Mouse (Mus musculus): ENCODE measurements around the gene Gm42669. TPM values are rescaled to one million over a fixed set of nuclear protein-coding genes. Genes with fewer than 3 reads are reported as not detected.

Gm42669 gene
- polyA plus RNA-seq (2015; fragmentation: Nextera tagmentation; extraction: Ambion mirVana) = 0.08 and 0.29 TPM in 2 replicates

DNA sequence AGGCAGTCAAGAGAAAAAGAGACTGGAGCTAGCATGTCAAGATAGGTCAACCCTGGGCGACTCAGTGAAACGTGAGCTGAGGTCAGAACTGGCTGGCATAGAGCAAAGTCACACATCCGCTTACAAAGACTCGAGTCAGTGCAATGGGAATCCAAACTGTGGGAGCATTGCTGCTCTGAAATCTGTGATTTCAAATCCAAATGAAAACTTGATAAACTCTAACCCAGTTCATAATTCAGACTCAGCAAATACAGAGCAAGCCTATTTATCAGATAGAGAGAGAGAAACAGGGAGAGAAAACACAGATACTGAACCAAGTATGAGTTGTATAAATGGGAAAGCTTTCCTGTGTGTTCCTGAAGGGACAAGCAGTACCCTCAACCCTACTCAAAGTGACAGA lies at the start of gene Gm42669:
Gm42669 (plus strand) TSS at position 301 of the 400 bp plus-strand sequence.
- no peak within 1 kb of the TSS for H3K4me3 ChIP-seq
- H3K9me3 ChIP-seq = no peaks in the 10 kb centered on the region
- no peak within 1 kb of the TSS for H3K4me2 ChIP-seq
- H3K27me3 ChIP-seq (replicated peaks) = no peaks in the 10 kb centered on the region
- no peak within 1 kb of the TSS for H3K27ac ChIP-seq (replicated peaks)
- H3K9ac ChIP-seq = no peak within 1 kb of the TSS
- H3K4me1 ChIP-seq = no peaks in the 10 kb centered on the region
- peaks cover 29% of the 10 kb centered on the region for H3K36me3 ChIP-seq
- 68% methylated on average over 4 of the region's 4 CpGs for WGBS
- ATAC-seq (ENCODE audit: extremely low read depth, insufficient number of reproducible peaks, low FRiP score, low TSS enrichment) = no peak

GRCm38 (mm10) chr5:107462147-107463076 lies 45.0 kb upstream of the Gm42669 start:
- no peak overlapping the region for H3K4me2 ChIP-seq
- H3K4me3 ChIP-seq = no peak overlapping the region
- no peak for ATAC-seq (ENCODE audit: extremely low read depth, insufficient number of reproducible peaks, low FRiP score, low TSS enrichment)
- no peaks in the 10 kb centered on the region for H3K9me3 ChIP-seq
- no peaks in the 10 kb centered on the region; the same call in 1 of the 2 replicates for H3K36me3 ChIP-seq
- peaks cover 16% of the 10 kb centered on the region for H3K4me1 ChIP-seq
- 78% methylated on average over 4 of the region's 4 CpGs for WGBS
- no peak overlapping the region for H3K27ac ChIP-seq (replicated peaks)
- no peak overlapping the region for H3K9ac ChIP-seq
- no peaks in the 10 kb centered on the region for H3K27me3 ChIP-seq (replicated peaks)

GRCm38 (mm10) chr5:107466501-107466900 lies 40.9 kb upstream of the Gm42669 start:
- WGBS = 17% methylated on average over 5 of the region's 5 CpGs
- ATAC-seq (ENCODE audit: extremely low read depth, insufficient number of reproducible peaks, low FRiP score, low TSS enrichment) = no peak
- H3K4me1 ChIP-seq = peaks cover 27% of the 10 kb centered on the region
- peak overlapping the region; percentile 20; the same call in 1 of the 2 replicates for H3K4me2 ChIP-seq
- H3K9ac ChIP-seq = no peak overlapping the region
- H3K27me3 ChIP-seq (replicated peaks) = no peaks in the 10 kb centered on the region
- no peaks in the 10 kb centered on the region for H3K9me3 ChIP-seq
- peaks cover 10% of the 10 kb centered on the region for H3K36me3 ChIP-seq
- no peak overlapping the region for H3K4me3 ChIP-seq
- peak overlapping the region; percentile 75 for H3K27ac ChIP-seq (replicated peaks)

DNA sequence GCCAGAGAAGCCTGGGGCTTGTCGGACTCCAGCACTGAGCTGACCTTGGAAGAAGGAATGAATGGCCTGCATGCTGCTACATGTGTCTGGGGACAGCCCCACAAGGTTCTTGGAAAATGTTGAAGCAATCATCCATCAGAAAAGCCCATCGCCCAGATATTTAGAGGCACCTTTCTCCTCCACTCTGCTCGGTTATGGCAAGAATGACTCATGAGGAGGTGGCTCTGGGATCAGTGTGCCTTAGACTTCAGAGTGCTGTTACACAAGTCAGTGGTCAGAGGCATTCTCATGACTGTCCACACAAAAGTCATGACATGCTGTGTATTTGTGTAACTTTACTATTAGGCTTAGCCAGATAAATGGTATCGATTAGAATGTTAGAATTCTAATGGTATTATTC lies 40.3 kb upstream of the Gm42669 start:
- H3K9me3 ChIP-seq = no peaks in the 10 kb centered on the region
- H3K27ac ChIP-seq (replicated peaks) = peak overlapping the region; percentile 75
- ATAC-seq (ENCODE audit: extremely low read depth, insufficient number of reproducible peaks, low FRiP score, low TSS enrichment) = no peak
- peak overlapping the region; percentile 20; the same call in 1 of the 2 replicates for H3K4me2 ChIP-seq
- H3K4me3 ChIP-seq = no peak overlapping the region
- H3K4me1 ChIP-seq = peaks cover 27% of the 10 kb centered on the region
- WGBS = 53% methylated on average over 4 of the region's 4 CpGs
- H3K9ac ChIP-seq = no peak overlapping the region
- peaks cover 10% of the 10 kb centered on the region for H3K36me3 ChIP-seq
- H3K27me3 ChIP-seq (replicated peaks) = no peaks in the 10 kb centered on the region

DNA sequence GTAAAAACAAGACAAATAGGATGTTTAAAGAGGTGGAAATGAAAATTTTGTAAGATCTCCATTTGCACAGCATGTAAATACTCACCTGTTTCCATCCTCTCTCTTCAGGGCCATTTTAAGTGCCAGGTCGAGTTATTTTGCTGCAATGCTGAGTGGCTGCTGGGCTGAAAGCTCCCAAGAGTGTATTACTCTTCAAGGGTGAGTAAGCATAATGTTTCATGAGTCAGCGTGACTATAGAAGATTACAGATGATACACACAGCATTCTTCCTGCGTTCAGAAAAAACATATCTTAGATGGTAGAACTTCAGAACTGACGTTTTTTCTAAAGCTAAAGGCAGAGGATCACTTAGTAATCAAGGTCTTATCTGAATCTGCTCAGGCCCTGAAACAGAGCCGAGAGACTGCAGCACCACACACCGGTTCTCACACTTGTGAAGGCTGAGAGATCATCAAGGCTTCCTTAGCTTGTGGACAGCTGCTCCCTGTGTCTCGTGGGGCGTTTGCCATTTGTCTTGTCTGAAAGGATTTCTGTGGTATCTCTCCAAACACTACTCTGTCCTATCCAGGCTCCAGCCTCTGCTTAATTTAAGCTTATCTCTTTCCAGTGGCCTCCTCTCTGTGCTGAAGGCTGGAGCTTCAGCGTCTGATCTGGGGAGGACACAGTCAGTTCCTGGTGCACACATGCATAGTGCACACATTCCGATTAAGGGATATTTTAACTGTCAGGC lies 36.7 kb upstream of the Gm42669 start:
- Histone ChIP-seq H3K27me3 (replicated peaks) (no peaks in the 10 kb centered on the region), H3K9me3 (no peaks in the 10 kb centered on the region), H3K4me2 (peak overlapping the region; percentile 26; the same call in 1 of the 2 replicates), H3K27ac (replicated peaks) (peak overlapping the region; percentile 61), H3K36me3 (peaks cover 24% of the 10 kb centered on the region), H3K4me1 (peaks cover 27% of the 10 kb centered on the region), H3K9ac (no peak overlapping the region), H3K4me3 (no peak overlapping the region)
- WGBS = 31% methylated on average over 10 of the region's 10 CpGs
- ATAC-seq (ENCODE audit: extremely low read depth, insufficient number of reproducible peaks, low FRiP score, low TSS enrichment) = peak; percentile 73

GRCm38 (mm10) chr5:107480194-107480593 lies 27.2 kb upstream of the Gm42669 start:
- ATAC-seq (ENCODE audit: extremely low read depth, insufficient number of reproducible peaks, low FRiP score, low TSS enrichment) = no peak

GRCm38 (mm10) chr5:107488996-107489395 lies 18.4 kb upstream of the Gm42669 start:
- ATAC-seq (ENCODE audit: extremely low read depth, insufficient number of reproducible peaks, low FRiP score, low TSS enrichment) = no peak
- no peaks in the 10 kb centered on the region for H3K27me3 ChIP-seq (replicated peaks)
- peaks cover 9% of the 10 kb centered on the region for H3K4me1 ChIP-seq
- 55% methylated on average over 4 of the region's 4 CpGs for WGBS
- no peak overlapping the region for H3K4me3 ChIP-seq
- peaks cover 16% of the 10 kb centered on the region for H3K36me3 ChIP-seq
- H3K27ac ChIP-seq (replicated peaks) = 0 out of 2 replicates have a peak overlapping the region, but pooled peaks have one; percentile 12
- no peak overlapping the region for H3K9ac ChIP-seq
- no peaks in the 10 kb centered on the region for H3K9me3 ChIP-seq
- no peak overlapping the region for H3K4me2 ChIP-seq

More at GRCm38 (mm10) chr5:107480194-107480593, 27.2 kb upstream of the Gm42669 start:
- no peaks in the 10 kb centered on the region for H3K27me3 ChIP-seq (replicated peaks)
- no peak overlapping the region for H3K27ac ChIP-seq (replicated peaks)
- no peak overlapping the region for H3K9ac ChIP-seq
- H3K4me2 ChIP-seq = no peak overlapping the region
- H3K4me1 ChIP-seq = peaks cover 4% of the 10 kb centered on the region; the same call in 1 of the 2 replicates
- peaks cover 6% of the 10 kb centered on the region for H3K36me3 ChIP-seq
- 68% methylated on average over 2 of the region's 2 CpGs for WGBS
- H3K4me3 ChIP-seq = no peak overlapping the region
- H3K9me3 ChIP-seq = no peaks in the 10 kb centered on the region

DNA sequence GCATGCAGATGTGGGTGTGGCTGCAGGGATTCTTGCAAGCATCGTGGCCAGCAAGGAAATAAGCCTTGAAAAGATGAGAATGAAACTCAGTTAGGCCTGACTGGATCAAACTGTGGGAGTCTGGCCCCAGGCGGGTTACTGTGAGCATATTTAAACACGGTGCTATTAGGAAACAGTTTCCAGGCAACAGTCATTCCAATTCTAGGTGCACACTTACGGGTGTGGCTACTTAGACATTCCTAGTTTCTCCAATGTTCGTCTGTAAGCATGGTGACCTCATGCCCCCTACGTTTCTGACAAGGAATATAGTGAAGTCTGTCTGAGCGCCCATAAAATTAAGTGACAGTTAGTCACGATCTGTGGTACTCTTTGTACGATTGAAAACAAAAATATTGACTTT lies 16.4 kb upstream of the Gm42669 start:
- ATAC-seq (ENCODE audit: extremely low read depth, insufficient number of reproducible peaks, low FRiP score, low TSS enrichment) = no peak
- H3K9me3 ChIP-seq = peaks cover 3% of the 10 kb centered on the region; the same call in 1 of the 2 replicates
- no peaks in the 10 kb centered on the region for H3K27me3 ChIP-seq (replicated peaks)
- no peak overlapping the region for H3K27ac ChIP-seq (replicated peaks)
- peaks cover 9% of the 10 kb centered on the region for H3K4me1 ChIP-seq
- H3K36me3 ChIP-seq = peaks cover 21% of the 10 kb centered on the region
- no peak overlapping the region for H3K4me3 ChIP-seq
- no peak overlapping the region for H3K9ac ChIP-seq
- no peak overlapping the region for H3K4me2 ChIP-seq
- WGBS = 77% methylated on average over 9 of the region's 9 CpGs

DNA sequence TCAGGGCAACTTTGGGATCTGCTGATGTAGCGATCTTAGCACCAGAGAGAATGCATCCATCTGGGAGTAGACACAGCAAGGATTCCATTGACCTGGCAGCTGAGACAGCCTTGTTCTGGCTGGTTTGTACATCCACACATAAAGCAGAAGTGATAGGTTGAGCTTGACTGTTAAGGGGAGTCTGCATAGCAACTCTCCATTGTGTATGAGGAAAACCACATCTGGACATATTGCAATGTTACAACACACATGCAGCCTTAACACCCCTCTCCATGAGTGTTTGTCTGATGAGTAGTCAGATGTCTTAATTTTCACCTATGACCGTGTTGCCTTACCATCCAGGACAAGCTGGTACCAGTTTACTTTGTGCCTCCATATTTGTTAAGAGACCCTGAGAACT lies 14.9 kb upstream of the Gm42669 start:
- WGBS = 89% methylated on average over 2 of the region's 2 CpGs
- H3K9ac ChIP-seq = no peak overlapping the region
- peaks cover 21% of the 10 kb centered on the region for H3K36me3 ChIP-seq
- peaks cover 3% of the 10 kb centered on the region; the same call in 1 of the 2 replicates for H3K9me3 ChIP-seq
- no peak overlapping the region for H3K27ac ChIP-seq (replicated peaks)
- no peak overlapping the region for H3K4me2 ChIP-seq
- no peak overlapping the region for H3K4me3 ChIP-seq
- peaks cover 9% of the 10 kb centered on the region for H3K4me1 ChIP-seq
- ATAC-seq (ENCODE audit: extremely low read depth, insufficient number of reproducible peaks, low FRiP score, low TSS enrichment) = no peak
- H3K27me3 ChIP-seq (replicated peaks) = no peaks in the 10 kb centered on the region

DNA sequence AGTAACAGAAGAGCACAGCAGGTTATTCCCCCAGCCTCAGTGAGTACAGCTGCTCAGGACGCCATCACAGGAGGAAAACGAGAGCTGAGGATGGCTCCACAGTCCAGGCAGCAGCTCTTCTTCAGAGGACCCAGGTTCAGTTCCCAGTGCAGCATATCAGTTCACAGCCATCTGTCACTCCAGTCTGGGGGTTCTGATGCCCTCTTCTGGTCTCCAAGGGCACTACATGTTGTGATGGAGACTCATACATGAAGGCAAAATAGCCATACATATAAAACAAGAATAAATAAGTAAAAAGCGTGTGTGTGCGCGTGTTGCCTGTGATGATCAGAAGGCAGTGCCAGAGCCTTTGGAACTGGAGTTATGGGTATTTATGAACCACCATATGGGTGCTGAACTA lies 12.7 kb upstream of the Gm42669 start:
- ATAC-seq (ENCODE audit: extremely low read depth, insufficient number of reproducible peaks, low FRiP score, low TSS enrichment) = no peak
- peaks cover 21% of the 10 kb centered on the region for H3K36me3 ChIP-seq
- no peaks in the 10 kb centered on the region for H3K27me3 ChIP-seq (replicated peaks)
- H3K4me2 ChIP-seq = no peak overlapping the region
- H3K9ac ChIP-seq = no peak overlapping the region
- H3K27ac ChIP-seq (replicated peaks) = no peak overlapping the region
- H3K9me3 ChIP-seq = peaks cover 3% of the 10 kb centered on the region; the same call in 1 of the 2 replicates
- no peak overlapping the region for H3K4me3 ChIP-seq
- 90% methylated on average over 5 of the region's 5 CpGs for WGBS
- no peaks in the 10 kb centered on the region for H3K4me1 ChIP-seq

DNA sequence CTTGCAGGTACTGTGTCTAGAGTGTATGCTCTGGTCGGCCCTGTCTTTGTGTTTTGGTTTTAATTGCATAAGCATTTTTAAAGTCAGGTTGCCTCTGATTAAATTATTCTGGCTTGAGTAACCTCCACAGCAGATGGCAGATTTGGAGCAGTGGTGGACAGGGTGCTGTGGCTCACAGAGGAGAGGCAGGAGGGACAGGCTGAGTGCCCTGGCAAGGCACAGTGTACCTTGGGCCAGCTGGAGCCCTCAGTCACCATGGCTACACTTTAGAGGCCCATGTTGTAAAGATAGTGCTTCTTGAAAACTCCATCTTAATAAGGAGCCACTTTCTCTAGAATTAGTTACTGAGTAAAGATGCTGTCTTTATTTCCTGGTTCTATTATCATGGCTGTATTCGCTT lies 11.4 kb upstream of the Gm42669 start:
- H3K4me2 ChIP-seq = no peak overlapping the region
- peaks cover 22% of the 10 kb centered on the region for H3K36me3 ChIP-seq
- H3K9me3 ChIP-seq = peaks cover 3% of the 10 kb centered on the region; the same call in 1 of the 2 replicates
- no peaks in the 10 kb centered on the region for H3K27me3 ChIP-seq (replicated peaks)
- H3K27ac ChIP-seq (replicated peaks) = no peak overlapping the region
- WGBS = 82% methylated on average over 2 of the region's 2 CpGs
- no peak overlapping the region for H3K9ac ChIP-seq
- no peak overlapping the region for H3K4me3 ChIP-seq
- no peaks in the 10 kb centered on the region for H3K4me1 ChIP-seq
- ATAC-seq (ENCODE audit: extremely low read depth, insufficient number of reproducible peaks, low FRiP score, low TSS enrichment) = no peak

Measured in heart, embryonic 13.5 days (tissue).